Mouse (Mus musculus) thymus, postnatal 36 days (tissue): ENCODE results near the gene Pten.
"Not testable (repeated sequence)": the region's sequence is repeated elsewhere in the genome, so short reads cannot be mapped to it uniquely, and the experiment has no call there.

Experiments
- DNase-seq, 2 experiments: peaks; one replicate each; pipeline ENCODE4 v3.0.0; 2022; ENCODE audit warnings: mixed read lengths in 2 of 2

The Pten gene

DNA sequence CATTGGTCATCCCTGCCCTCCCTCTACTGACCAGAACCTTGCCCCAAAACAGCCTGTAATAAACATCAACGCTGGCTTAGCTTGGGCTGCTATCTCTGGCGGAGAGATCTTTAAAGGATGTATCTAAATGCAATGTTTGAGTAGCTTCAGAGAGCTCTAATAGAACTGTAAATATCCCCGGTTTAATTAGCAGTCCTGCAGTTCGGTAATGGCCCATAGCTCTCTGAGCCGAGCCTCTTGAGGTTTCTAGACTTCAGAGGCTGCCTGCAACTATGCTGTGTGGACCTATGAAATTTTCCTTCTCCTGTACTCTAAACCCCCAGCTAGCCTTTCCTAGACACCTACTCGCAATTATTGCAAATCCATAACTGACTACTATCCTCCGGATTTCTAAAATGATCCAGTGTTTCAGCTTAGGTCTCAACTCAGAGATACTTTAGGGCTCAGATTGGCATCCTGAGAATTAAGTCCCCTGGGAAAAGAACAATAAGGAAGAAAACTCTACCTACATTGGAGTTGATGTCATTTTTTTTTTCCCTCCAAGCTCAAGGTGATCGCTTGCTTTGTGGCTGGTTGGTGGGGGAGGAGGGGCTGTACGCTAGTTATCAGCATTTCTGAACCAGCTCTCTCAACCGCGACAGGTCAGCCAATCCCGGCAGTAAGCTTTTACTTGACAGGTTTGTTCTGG is 2.0 kb upstream of the Pten start:
- DNase-seq: no peak

DNA sequence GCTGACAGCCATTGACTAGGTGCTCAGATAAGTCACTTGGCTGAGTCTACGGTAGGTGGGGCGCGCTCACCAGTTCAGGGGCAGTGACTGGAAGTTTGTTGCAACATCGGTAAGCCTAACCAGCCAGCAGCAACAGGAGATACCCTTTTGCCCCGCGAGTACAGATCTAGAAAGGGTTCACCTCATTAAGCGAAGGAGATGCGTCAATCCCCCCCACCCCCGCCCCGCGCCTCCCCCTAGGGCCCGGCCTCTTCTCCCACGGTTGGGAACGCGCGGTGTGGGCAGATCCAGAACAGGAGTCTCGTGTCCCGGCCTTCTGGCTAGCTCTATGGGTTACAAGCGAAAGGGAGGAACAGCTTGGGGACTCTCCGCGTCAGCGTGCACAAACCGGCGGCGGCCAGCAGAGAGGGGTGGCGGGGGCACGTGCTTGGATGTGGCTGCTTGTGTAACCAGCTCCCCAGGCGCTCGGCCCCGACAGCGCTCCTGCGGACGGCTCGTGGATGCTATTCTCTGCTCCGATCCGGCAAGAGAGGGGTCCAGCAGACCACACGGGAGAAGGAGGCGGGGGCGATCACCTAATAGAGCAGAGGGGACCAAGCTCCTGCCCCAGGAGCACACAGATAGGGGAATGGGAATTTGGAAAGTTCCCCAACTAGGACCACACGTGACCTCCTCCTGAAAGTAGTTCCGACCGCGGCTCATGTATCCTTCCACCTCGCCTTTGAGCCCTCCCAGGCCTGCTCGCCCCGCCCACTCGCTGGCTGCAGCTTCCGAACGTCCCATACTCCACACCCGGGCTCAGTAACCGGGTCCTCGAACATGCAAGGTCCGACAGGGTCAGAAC is 1.3 kb upstream of the Pten start:
- peak; percentile 96 to 98 for DNase-seq

DNA sequence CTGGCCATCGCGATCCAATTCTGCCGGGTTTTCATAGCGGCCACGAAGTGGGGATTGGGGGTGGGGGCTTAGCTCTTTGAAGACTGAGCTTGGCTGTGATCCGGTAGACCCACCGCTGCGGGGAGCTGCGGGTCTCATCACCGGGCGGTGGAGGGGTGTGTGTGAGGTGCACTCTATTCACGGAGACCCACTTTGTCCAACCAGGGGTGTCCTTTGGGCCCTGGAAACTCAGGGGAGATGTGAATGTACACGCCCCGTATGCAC is 729 bp upstream of the Pten start:
- DNase-seq: no peak

DNA sequence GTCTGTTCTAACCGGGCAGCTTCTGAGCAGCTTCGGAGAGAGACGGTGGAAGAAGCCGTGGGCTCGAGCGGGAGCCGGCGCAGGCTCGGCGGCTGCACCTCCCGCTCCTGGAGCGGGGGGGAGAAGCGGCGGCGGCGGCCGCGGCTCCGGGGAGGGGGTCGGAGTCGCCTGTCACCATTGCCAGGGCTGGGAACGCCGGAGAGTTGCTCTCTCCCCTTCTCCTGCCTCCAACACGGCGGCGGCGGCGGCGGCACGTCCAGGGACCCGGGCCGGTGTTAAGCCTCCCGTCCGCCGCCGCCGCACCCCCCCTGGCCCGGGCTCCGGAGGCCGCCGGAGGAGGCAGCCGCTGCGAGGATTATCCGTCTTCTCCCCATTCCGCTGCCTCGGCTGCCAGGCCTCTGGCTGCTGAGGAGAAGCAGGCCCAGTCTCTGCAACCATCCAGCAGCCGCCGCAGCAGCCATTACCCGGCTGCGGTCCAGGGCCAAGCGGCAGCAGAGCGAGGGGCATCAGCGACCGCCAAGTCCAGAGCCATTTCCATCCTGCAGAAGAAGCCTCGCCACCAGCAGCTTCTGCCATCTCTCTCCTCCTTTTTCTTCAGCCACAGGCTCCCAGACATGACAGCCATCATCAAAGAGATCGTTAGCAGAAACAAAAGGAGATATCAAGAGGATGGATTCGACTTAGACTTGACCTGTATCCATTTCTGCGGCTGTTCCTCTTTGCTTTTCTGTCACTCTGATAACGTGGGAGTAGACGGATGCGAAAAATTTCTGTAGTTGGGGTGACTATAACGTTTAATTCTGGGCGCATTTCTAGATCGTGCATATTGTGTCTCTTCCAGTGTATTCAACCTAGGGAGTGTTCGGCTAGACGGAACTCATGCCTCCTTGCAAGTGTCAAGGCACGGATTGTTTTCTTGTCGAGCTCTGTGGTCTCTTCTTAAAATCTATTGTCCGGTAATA is 815 bp downstream of the Pten start:
- peak; percentile 56 to 72 for DNase-seq

DNA sequence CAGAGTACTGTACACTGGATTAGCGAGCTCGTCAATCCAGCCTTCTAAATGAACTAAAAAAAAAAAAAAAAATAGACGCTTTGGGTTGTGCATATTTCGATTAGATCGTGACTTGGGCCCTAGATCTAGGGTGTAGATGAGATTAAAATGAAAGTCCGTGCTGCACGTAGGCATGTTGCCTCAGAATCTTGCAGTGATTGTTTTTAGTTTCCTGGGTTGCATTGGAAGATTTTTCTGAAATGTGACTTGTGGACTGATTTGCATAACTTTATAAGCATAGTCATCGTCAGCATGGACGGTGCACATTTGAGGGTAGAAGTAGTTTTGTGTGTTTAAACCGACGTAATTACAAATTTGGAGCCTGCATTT is 1.5 kb downstream of the Pten start:
- no peak for DNase-seq

DNA sequence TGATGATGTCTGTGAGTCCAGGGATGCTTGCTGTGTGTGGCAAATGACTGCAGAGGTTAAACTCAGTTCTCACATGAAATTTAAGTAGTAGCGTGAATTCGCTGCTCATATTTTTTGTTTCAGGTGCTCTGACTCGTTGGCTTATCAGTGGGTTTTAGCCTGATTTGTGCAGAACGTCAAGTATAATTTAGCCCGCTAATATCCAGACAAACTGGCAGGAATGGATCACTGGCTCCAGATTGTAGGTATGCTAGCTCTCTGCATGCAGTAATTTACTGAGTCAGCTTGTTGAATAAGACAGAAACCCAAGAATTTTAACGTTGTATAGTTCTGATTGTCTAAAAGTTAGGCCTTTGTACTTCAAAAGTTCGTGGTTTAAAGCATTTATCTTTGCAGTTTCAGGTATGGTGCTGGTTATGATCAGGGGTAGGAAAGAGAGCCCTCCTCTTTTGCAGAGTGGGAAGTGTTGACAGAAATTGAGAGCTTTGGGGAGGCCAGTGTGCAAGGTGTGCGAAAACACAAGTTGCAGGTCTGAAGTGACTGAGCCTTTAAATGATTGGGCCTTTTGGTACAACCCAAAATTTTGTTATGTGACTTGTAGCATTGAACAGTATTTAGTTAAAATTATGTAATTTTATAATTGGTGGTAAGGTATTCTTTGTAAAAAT is 2.2 kb downstream of the Pten start:
- no peak for DNase-seq

DNA sequence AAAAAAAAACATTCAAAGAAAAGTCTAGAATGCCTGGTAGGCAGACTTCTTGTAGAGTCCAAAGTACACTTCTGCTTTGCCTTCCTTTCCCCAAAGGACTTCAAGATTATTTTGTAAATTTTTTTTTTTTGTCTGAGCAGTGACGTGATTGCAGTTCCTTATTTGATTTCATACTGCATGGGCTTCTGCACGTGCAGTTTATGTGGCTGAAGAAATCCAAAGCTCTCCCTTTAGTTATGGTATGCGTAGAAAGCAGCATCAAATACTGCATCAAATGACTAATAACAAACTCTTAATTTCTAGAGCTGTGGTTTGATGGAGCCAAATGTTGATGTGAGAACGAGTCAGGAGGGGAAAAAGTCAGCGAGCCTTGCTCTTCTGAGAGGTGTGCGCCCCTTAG is 3.2 kb downstream of the Pten start:
- no peak for DNase-seq

DNA sequence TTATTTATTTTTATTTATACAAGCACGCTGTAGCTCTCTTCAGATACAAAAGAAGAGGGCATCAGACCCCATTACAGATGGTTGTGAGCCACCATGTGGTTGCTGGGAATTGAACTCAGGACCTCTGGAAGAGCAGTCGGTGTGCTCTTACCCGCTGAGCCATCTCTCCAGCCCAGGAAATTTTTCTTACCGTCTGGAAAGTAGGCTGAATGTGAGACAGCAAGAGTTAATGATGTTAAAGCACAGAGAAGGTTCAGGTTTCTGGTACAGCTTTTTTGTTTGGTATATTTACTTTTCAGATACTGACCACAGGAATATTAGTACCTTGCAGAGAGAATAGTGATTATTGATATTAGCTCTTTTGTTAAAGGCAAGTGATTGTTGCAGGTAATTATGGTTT is 3.9 kb downstream of the Pten start:
- DNase-seq: no peak

DNA sequence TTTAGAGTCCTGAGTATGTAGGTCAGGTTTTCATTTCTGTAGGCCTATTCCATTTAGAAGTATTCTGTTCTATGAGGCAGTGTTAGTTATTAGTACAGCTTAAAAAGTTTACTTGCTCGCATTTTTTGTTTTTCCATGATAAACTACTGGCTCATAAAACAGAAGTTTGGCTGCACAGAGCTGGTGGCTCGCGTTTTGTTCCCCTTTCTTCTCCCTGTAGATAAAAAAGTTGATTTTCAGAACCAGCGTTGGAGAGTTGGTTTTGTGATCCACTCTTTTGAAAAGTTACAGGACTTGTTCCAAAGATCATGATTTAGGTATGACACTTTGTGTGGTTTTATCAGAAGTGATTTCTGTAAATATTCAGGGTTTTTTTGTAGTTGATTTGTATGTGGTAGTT is 5.2 kb downstream of the Pten start:
- no peak for DNase-seq

DNA sequence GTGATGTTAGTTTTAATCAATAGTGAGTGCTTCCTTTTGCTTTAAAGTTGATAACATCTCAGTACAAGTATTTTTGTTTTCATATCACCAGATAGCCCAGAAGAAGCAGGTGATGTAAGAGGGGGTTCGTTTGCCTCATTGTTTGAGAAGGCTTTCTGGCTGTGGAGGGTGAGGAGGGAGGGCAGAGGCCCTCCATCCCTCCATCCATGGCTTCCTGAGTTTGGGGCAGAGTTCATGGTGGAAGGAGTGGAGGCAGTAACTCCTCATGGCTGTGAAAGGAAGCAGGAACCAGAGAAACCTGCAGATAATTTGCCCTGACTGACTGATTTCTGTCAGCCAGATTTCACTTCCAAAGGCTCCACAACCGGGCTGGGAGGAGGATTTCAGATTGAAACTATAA is 21.1 kb downstream of the Pten start:
- DNase-seq: no peak

DNA sequence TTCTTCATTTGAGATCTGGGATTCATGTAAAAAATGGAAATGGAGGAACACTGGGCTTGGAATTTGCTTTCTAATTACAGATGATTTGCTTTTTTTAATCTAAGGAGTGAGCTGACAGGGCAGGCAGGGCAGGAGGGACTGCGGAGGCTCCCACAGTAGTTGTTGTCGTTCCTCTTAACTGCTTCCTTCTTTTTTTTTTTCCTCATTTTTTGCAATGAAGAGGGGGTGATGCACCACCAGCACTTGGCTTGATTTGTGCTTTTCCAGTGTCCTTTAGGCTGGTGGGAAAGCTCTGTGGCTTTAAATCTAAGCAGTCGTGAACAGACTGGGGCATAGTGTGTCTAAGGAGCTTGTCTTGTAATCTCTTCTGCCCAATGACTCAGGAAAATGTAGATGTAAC is 21.8 kb downstream of the Pten start:
- no peak for DNase-seq

DNA sequence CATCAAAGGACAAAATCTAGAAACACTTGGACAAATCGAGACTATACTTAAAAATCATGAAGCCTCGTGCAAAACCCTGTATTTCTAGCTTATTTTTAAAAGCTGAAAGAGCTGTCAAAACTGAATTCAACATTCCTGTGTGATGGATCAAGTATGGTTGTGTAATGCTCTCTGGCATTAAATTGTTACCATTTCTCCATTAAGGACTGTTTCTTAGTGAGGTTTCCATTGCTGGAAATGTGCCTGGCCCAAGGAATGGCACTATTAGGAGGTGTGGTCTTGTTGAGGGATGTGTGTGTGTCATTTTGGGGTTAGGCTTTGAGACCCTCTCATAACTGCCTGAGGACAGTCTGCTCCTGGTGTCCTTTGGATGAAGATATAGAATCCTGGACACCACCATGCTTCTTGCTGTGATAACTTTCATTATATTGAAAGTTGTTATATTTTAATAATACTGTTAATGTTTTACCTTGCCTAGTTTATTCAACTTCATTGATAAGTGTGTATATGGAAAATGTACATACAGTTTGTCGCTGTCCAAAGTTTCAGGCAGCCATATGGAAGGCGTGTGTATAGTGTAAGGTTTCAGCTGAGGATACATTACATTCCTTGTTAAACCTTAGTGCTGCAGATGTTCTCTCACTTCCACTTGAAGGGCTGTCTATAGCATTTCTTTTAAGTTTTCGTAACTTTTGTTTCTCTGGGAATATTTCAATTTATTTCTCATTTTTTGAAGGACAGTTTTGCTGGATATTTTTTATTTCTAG is 24.2 kb downstream of the Pten start:
- DNase-seq: no peak

DNA sequence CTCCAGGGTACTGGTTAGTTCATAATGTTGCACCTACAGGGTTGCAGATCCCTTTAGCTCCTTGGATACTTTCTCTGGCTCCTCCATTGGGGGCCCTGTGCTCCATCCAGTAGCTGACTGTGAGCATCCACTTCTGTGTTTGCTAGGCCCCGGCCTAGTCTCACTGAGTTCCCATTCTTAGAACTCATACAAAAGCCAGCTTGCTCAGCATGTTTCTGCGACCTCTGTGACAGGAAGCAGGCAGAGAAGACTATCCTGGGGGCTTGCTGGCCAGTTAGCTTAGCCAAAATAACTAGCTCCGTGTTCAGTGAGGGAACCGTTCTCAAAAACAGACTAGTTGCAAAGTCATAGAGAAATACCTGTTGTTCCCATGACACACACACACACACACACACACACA is 30.1 kb downstream of the Pten start:
- not testable (repeated sequence) for DNase-seq

DNA sequence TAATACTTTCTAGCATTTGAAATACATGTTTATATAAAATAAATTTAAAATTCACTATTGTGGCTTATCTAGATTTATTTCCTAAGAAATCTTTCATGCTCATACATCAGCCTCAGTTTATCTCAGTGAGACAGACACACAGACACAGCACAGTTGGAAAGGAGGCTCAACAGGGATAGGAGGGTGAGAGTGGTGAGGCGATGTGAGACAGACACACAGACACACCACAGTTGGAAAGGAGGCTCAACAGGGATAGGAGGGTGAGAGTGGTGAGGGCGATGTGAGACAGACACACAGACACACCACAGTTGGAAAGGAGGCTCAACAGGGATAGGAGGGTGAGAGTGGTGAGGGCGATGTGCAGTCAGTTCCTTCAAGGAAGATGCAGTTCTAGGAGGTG is 30.7 kb downstream of the Pten start:
- not testable (repeated sequence) for DNase-seq

DNA sequence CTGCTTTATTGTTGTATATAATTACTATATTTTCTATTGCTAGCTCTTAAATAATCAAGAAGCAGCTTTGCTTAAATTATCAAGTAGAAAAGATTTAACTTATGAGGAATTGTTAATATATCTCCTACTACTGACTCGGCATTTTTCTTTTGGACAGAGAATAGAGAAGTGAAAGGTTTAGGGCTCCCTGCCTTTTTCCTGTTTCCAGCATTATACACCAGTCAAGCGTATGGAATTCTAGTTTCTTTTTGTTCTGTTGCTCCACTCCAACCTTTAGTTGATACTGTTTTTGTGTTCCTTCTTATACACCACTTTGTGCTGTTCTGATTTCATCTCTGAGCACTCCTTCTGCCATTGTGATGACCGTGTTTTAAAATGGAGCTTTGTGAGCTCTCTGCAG is 32.2 kb downstream of the Pten start:
- no peak for DNase-seq

DNA sequence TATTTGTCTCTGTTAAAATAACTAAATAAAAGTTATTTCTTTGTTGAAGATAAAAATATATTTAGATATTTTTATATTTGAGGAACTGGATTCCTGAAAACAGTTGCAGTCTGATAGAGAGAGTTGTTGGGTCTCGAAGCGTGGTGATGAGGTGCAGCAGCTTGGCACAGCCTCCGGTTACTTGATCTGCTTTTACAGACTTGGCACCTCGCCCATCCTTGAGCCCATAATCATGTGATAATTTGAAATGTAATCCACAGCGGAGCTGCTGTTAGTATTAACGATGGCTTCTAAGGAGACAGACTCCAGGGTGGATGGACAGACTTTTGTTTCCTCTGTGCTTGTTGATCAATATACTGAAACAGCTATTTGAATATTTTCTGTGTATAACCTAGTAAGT is 35.3 kb downstream of the Pten start:
- DNase-seq: no peak

DNA sequence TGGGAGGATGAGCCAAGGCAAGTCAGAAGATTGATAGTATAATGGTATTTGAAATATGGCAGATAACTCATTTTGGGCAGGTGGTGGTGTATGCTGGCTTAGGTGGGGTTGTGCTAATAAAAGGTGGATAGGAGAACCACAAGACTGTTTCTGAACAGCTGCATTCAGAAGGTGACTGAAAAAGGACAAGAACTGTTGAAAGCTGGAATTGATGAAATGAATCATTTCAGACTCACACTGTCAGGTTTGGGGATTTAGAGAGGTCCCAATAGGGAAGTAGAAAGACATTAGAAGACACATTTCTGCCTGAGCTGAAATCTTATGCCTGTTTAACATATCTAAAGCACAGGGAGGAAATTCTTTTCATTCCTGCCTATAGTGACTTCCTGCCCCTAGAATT is 36.6 kb downstream of the Pten start:
- DNase-seq: no peak

DNA sequence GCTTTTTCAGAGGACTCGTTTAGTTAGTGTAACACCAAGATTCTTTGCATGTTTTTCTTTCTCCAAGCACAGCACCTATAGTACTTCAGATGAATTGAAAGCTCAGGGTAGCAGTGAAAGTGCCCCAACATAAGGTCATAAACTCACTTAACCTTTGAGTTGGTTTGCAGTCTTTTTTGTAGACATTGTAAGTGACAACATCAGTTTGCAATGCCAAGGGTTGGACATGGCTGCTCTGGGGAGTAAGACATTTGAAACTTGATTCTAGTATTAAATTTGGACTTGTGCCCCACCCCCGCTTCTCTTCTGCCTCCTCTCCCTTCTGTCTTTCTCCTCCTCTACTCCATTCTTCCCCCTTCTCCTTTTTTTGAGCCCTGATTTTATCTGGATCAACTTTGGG is 43.3 kb downstream of the Pten start:
- no peak for DNase-seq

DNA sequence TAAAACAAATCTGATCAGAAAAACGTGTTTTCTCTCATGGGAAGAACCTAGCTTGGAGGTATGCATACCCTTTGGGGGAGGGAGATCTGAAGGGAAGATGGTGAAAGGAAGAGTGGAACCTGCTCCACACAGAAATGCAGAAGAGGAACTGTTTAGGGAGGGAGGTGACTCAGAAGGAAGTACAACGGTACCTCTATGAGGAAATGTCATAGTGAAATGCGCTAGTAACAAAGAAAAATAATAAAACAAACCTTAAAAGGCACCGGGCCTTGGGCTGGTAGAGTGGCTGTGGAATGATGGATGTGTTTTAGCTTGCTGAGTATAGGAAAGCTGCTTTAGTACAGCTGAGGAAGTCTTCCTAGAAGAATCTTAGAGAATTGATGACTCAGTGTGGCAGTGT is 47.4 kb downstream of the Pten start:
- no peak for DNase-seq

DNA sequence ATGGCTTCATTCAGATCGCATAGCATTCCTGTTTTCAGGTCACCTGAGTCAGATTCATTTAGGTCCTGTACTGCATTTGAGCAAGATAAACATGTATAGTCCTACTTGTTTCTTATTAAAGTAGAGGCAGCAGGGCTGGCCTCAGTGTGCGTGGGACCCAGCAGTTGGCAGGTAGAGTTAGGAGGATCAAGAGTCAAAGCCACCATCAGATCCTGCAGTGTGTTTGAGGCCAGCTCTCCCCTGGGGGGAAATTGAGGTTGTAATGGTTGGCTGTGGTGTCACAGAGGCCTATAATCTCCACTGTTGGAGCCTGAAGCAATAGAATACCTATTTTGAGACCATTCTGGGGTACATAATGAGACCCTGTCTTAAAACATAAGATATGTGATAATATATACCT is 50.3 kb downstream of the Pten start:
- no peak for DNase-seq

DNA sequence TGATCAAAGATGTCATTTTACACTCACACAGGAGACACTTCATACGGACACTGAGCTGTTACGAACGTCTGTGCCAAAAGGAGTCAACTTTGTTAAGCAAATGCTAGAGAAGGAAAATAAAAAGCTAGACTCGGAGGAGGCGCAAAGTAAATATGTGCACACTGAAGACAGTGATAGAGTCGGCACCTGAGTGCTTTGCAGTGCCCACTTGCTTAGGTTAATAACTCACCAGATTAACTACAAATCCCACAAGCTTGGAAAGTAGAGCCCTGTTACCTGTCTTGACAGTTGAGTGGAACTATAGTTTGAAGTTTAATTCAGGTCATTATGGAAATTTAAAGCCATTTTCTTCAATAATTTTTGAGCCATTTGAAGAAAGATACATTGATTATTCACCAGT is 51.4 kb downstream of the Pten start:
- no peak for DNase-seq

DNA sequence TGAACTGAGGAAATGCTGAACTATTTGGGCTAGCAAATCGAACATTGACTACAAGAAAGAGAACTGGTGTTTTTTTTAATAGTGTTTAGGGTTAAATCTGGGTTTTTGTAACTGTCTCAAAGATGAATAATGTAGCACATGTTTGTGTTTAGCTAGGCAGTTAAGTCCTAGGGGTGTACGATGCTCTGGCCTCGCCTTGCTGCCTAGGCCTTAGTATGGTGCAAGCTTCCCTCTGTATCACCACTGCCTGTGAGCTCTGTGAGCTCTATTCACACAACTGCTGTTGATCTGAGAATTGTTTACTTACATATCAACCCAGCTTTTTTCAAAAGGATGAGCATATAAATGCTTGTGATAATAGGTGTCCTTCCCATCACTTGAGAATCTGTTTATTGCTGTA is 51.8 kb downstream of the Pten start:
- no peak for DNase-seq
